Mouse (Mus musculus): ENCODE results near the gene Emc9. TPM values are rescaled to one million over a fixed set of nuclear protein-coding genes. Genes with fewer than 3 reads are reported as not detected.

Gene Emc9
- total RNA-seq, 2 experiments from 2014 or later: 43.3 to 49.5 TPM

- peak; percentile 92 to 97 for DNase-seq (ENCODE audit: low spot score in 2 of 2)
Observed at GRCm38 (mm10) chr14:55591331-55591891, 6.3 kb upstream of the Emc9 start, which contains the start of gene Rnf31. Gene Rnf31 (plus strand): TSS chr14:55591708.

- DNase-seq (ENCODE audit: low spot score in 2 of 2): peak; percentile 88 to 93
Observed at GRCm38 (mm10) chr14:55590748-55591330, 5.7 kb upstream of the Emc9 start, which contains the start of gene Psme2. Gene Psme2 (minus strand): TSS chr14:55591113.

- DNase-seq (ENCODE audit: low spot score in 2 of 2): no peak
Observed at GRCm38 (mm10) chr14:55589771-55590448, 4.8 kb upstream of the Emc9 start.

GRCm38 (mm10) chr14:55589271-55589670 lies 4.2 kb upstream of the Emc9 start:
- no peak for DNase-seq (ENCODE audit: low spot score in 2 of 2)

- DNase-seq (ENCODE audit: low spot score in 2 of 2): no peak
Observed at GRCm38 (mm10) chr14:55586149-55586548, 1.0 kb upstream of the Emc9 start.

GRCm38 (mm10) chr14:55585566-55585960 lies 461 bp upstream of the Emc9 start:
- DNase-seq (ENCODE audit: low spot score in 2 of 2): no peak

GRCm38 (mm10) chr14:55584303-55584701 lies 800 bp downstream of the Emc9 start:
- DNase-seq (ENCODE audit: low spot score in 2 of 2): no peak

GRCm38 (mm10) chr14:55581981-55582681 lies 3.0 kb downstream of the Emc9 start:
- DNase-seq (ENCODE audit: low spot score in 2 of 2): no peak

GRCm38 (mm10) chr14:55580731-55581130 lies 4.4 kb downstream of the Emc9 start:
- DNase-seq (ENCODE audit: low spot score in 2 of 2): no peak

- no peak for DNase-seq (ENCODE audit: low spot score in 2 of 2)
Observed at GRCm38 (mm10) chr14:55579511-55580496, 5.3 kb downstream of the Emc9 start.

GRCm38 (mm10) chr14:55578668-55579269 lies 6.3 kb downstream of the Emc9 start:
- no peak for DNase-seq (ENCODE audit: low spot score in 2 of 2)

GRCm38 (mm10) chr14:55577871-55578667 lies 7.0 kb downstream of the Emc9 start, which contains the start of gene Psme1:
Gene Psme1 (plus strand): TSS chr14:55578123.
- DNase-seq (ENCODE audit: low spot score in 2 of 2): peak; percentile 66 to 67

- DNase-seq (ENCODE audit: low spot score in 2 of 2): peak; percentile 37 to 40
Observed at GRCm38 (mm10) chr14:55576376-55576775, 8.7 kb downstream of the Emc9 start.

- no peak for DNase-seq (ENCODE audit: low spot score in 2 of 2)
Observed at GRCm38 (mm10) chr14:55575711-55576110, 9.4 kb downstream of the Emc9 start.

- DNase-seq (ENCODE audit: low spot score in 2 of 2): no peak
Observed at GRCm38 (mm10) chr14:55575302-55575701, 9.8 kb downstream of the Emc9 start, which contains the start of gene Fitm1. Gene Fitm1 (plus strand): TSS chr14:55575617.

- DNase-seq (ENCODE audit: low spot score in 2 of 2): no peak
Observed at GRCm38 (mm10) chr14:55571760-55572159, 13.3 kb downstream of the Emc9 start.

GRCm38 (mm10) chr14:55570588-55570987 lies 14.5 kb downstream of the Emc9 start:
- no peak for DNase-seq (ENCODE audit: low spot score in 2 of 2)

GRCm38 (mm10) chr14:55567496-55567895 lies 17.6 kb downstream of the Emc9 start:
- no peak for DNase-seq (ENCODE audit: low spot score in 2 of 2)

- DNase-seq (ENCODE audit: low spot score in 2 of 2): no peak
Observed at GRCm38 (mm10) chr14:55565748-55566147, 19.4 kb downstream of the Emc9 start.
